Mouse (Mus musculus) stomach, embryonic 16.5 days (tissue): ENCODE measurements at regions not wholly inside any gene's neighbourhood (a gene's known extent, or its start where the extent isn't known, plus 50 kb on each side); places are given as distances from the start of the nearest gene placed in this dataset.

Source experiments
- ATAC-seq: fragments of 200-750 bp; cut with Nextera tagmentation; 2 replicates; pipeline ENCODE4 v1.8.0; 2017; ENCODE audit warnings: moderate number of reproducible peaks, moderate TSS enrichment; ENCODE audit not compliant: insufficient read depth, low FRiP score
- H3K27ac ChIP-seq: fragments of 300-500 bp; sonication (generic); 2 replicates; pipeline ENCODE4 v1.5.1; 2014; ENCODE audit warnings: low read length
- H3K27me3 ChIP-seq: fragments of 300-500 bp; sonication (generic); 2 replicates; pipeline ENCODE4 v1.6.1; 2014; ENCODE audit warnings: low read length, control low read depth, mixed read lengths; ENCODE audit not compliant: control insufficient read depth, insufficient read depth
- H3K36me3 ChIP-seq: fragments of 300-500 bp; sonication (generic); 2 replicates; pipeline ENCODE4 v1.6.1; 2014; ENCODE audit warnings: low read length; ENCODE audit not compliant: control insufficient read depth, insufficient read depth
- H3K4me1 ChIP-seq: fragments of 300-500 bp; sonication (generic); 2 replicates; pipeline ENCODE4 v1.6.1; 2014; ENCODE audit warnings: low read length, control low read depth, mixed read lengths; ENCODE audit not compliant: control insufficient read depth, insufficient read depth
- H3K4me2 ChIP-seq: fragments of 300-500 bp; sonication (generic); 2 replicates; pipeline ENCODE4 v1.6.1; 2014; ENCODE audit warnings: low read depth, low read length, mixed read lengths
- H3K4me3 ChIP-seq: fragments of 300-500 bp; sonication (generic); replicated peaks from 2 replicates; pipeline ENCODE4 v1.5.1; 2014; ENCODE audit warnings: mild to moderate bottlenecking, low read length
- H3K9ac ChIP-seq: fragments of 300-500 bp; sonication (generic); 2 replicates; pipeline ENCODE4 v1.6.1; 2014; ENCODE audit warnings: low read length
- H3K9me3 ChIP-seq: fragments of 300-500 bp; sonication (generic); replicated peaks from 2 replicates; pipeline ENCODE4 v1.6.1; 2016; ENCODE audit warnings: low read length, control low read depth; ENCODE audit not compliant: control insufficient read depth
- WGBS: fragments of 180-500 bp; shearing (Covaris S2); extraction: QIAGEN DNeasy Blood & Tissue Kit; methylation state at CpG from one replicate; pipeline ENCODE4 v1.1.7; 2014; 5-methylcytosine and 5-hydroxymethylcytosine counted together

- no peaks in the 10 kb centered on the region for H3K9me3 ChIP-seq
- 0 out of 2 replicates have a peak overlapping the region, but pooled peaks have one; percentile 17 for H3K9ac ChIP-seq
- peak overlapping the region; percentile 97 for H3K27ac ChIP-seq
- no peak overlapping the region for H3K4me3 ChIP-seq
- H3K4me2 ChIP-seq, result no peak overlapping the region
- 54% methylated on average over 10 of the region's 10 CpGs for WGBS
- no peaks in the 10 kb centered on the region for H3K36me3 ChIP-seq
- H3K27me3 ChIP-seq, result no peaks in the 10 kb centered on the region
- no peak for ATAC-seq
- peaks cover 40% of the 10 kb centered on the region for H3K4me1 ChIP-seq
Measured at GRCm38 (mm10) chr16:29816681-29817369, 237.7 kb downstream of the Opa1 start.

- no peak overlapping the region for H3K4me3 ChIP-seq
- peak overlapping the region; percentile 26 for H3K27ac ChIP-seq
- no peaks in the 10 kb centered on the region for H3K27me3 ChIP-seq
- no peaks in the 10 kb centered on the region for H3K9me3 ChIP-seq
- H3K4me1 ChIP-seq, result peaks cover 37% of the 10 kb centered on the region
- H3K4me2 ChIP-seq, result no peak overlapping the region
- H3K9ac ChIP-seq, result no peak overlapping the region
- WGBS, result 54% methylated on average over 7 of the region's 7 CpGs
- H3K36me3 ChIP-seq, result no peaks in the 10 kb centered on the region
- ATAC-seq, result no peak; the same call in 1 of the 2 replicates
Measured at GRCm38 (mm10) chr16:29818807-29819440, 239.8 kb downstream of the Opa1 start.

GRCm38 (mm10) chr16:29820704-29821103, 241.6 kb downstream of the Opa1 start:
- H3K9ac ChIP-seq, result no peak overlapping the region
- H3K27me3 ChIP-seq, result no peaks in the 10 kb centered on the region
- peaks cover 24% of the 10 kb centered on the region for H3K4me1 ChIP-seq
- no peaks in the 10 kb centered on the region for H3K9me3 ChIP-seq
- H3K4me3 ChIP-seq, result no peak overlapping the region
- H3K4me2 ChIP-seq, result no peak overlapping the region
- no peak overlapping the region for H3K27ac ChIP-seq
- WGBS, result 74% methylated on average over 9 of the region's 9 CpGs
- ATAC-seq, result no peak
- no peaks in the 10 kb centered on the region for H3K36me3 ChIP-seq

- no peaks in the 10 kb centered on the region for H3K36me3 ChIP-seq
- H3K4me3 ChIP-seq, result no peak overlapping the region
- H3K27ac ChIP-seq, result peak overlapping the region; percentile 72; the same call in 1 of the 2 replicates
- WGBS, result 54% methylated on average over 7 of the region's 7 CpGs
- no peaks in the 10 kb centered on the region for H3K27me3 ChIP-seq
- no peak overlapping the region for H3K9ac ChIP-seq
- ATAC-seq, result no peak
- H3K9me3 ChIP-seq, result no peaks in the 10 kb centered on the region
- H3K4me2 ChIP-seq, result no peak overlapping the region
- peaks cover 14% of the 10 kb centered on the region for H3K4me1 ChIP-seq
Measured at GRCm38 (mm10) chr16:29822110-29822509, 242.1 kb upstream of the Hes1 start.

GRCm38 (mm10) chr16:29822843-29823401, 241.3 kb upstream of the Hes1 start:
- Histone ChIP-seq H3K27ac (peak overlapping the region; percentile 72), H3K9me3 (no peaks in the 10 kb centered on the region; the same call in 1 of the 2 replicates), H3K4me3 (no peak overlapping the region), H3K9ac (peak overlapping the region; percentile 22; the same call in 1 of the 2 replicates), H3K27me3 (no peaks in the 10 kb centered on the region), H3K4me1 (peaks cover 12% of the 10 kb centered on the region), H3K4me2 (no peak overlapping the region), H3K36me3 (no peaks in the 10 kb centered on the region)
- 57% methylated on average over 8 of the region's 8 CpGs for WGBS
- peak; percentile 46; the same call in 1 of the 2 replicates for ATAC-seq

- Histone ChIP-seq H3K27ac (no peak overlapping the region), H3K9ac (no peak overlapping the region), H3K27me3 (no peaks in the 10 kb centered on the region), H3K9me3 (no peaks in the 10 kb centered on the region; the same call in 1 of the 2 replicates), H3K36me3 (no peaks in the 10 kb centered on the region), H3K4me3 (no peak overlapping the region), H3K4me1 (peaks cover 5% of the 10 kb centered on the region; the same call in 1 of the 2 replicates), H3K4me2 (no peak overlapping the region)
- 84% methylated on average over 5 of the region's 5 CpGs for WGBS
- ATAC-seq, result no peak
Measured at GRCm38 (mm10) chr16:29826927-29827326, 237.3 kb upstream of the Hes1 start.

GRCm38 (mm10) chr16:29827776-29828175, 236.4 kb upstream of the Hes1 start:
- Histone ChIP-seq H3K4me1 (peaks cover 1% of the 10 kb centered on the region; the same call in 1 of the 2 replicates), H3K4me2 (no peak overlapping the region), H3K27me3 (no peaks in the 10 kb centered on the region), H3K36me3 (no peaks in the 10 kb centered on the region), H3K9ac (no peak overlapping the region), H3K9me3 (no peaks in the 10 kb centered on the region; the same call in 1 of the 2 replicates), H3K4me3 (no peak overlapping the region), H3K27ac (no peak overlapping the region)
- ATAC-seq, result no peak
- WGBS, result 98% methylated on average over 1 of the region's 1 CpGs

- ATAC-seq, result no peak
- WGBS, result 82% methylated on average over 9 of the region's 9 CpGs
- H3K36me3 ChIP-seq, result no peaks in the 10 kb centered on the region
Measured at GRCm38 (mm10) chr16:29829457-29829856, 234.7 kb upstream of the Hes1 start.

GRCm38 (mm10) chr16:29830101-29830500, 234.1 kb upstream of the Hes1 start:
- H3K4me1 ChIP-seq, result 0 out of 2 replicates have a peak, but pooled peaks cover 2% of the 10 kb centered on the region
- no peaks in the 10 kb centered on the region for H3K36me3 ChIP-seq
- H3K27me3 ChIP-seq, result no peaks in the 10 kb centered on the region
- H3K4me3 ChIP-seq, result no peak overlapping the region
- H3K9ac ChIP-seq, result no peak overlapping the region
- H3K27ac ChIP-seq, result no peak overlapping the region
- H3K9me3 ChIP-seq, result no peaks in the 10 kb centered on the region; the same call in 1 of the 2 replicates
- no peak overlapping the region for H3K4me2 ChIP-seq
- ATAC-seq, result no peak

More at GRCm38 (mm10) chr16:29829457-29829856, 234.7 kb upstream of the Hes1 start:
- H3K4me1 ChIP-seq, result no peaks in the 10 kb centered on the region
- no peak overlapping the region for H3K9ac ChIP-seq
- H3K4me2 ChIP-seq, result no peak overlapping the region
- H3K4me3 ChIP-seq, result no peak overlapping the region
- no peak overlapping the region for H3K27ac ChIP-seq
- no peaks in the 10 kb centered on the region; the same call in 1 of the 2 replicates for H3K9me3 ChIP-seq
- no peaks in the 10 kb centered on the region for H3K27me3 ChIP-seq
